Mouse (Mus musculus) liver, postnatal 0 days (tissue): ENCODE results near the gene E2f2.

Source experiments
- CTCF ChIP-seq: sonication (generic); IDR thresholded peaks from 2 replicates; pipeline ENCODE4 v1.5.1; 2016; ENCODE audit warnings: antibody characterized with exemption, low read depth
- EP300 ChIP-seq: IDR thresholded peaks from 2 replicates; pipeline ENCODE4 v1.6.1; 2016; ENCODE audit warnings: antibody characterized with exemption, low read depth, mild to moderate bottlenecking

DNA sequence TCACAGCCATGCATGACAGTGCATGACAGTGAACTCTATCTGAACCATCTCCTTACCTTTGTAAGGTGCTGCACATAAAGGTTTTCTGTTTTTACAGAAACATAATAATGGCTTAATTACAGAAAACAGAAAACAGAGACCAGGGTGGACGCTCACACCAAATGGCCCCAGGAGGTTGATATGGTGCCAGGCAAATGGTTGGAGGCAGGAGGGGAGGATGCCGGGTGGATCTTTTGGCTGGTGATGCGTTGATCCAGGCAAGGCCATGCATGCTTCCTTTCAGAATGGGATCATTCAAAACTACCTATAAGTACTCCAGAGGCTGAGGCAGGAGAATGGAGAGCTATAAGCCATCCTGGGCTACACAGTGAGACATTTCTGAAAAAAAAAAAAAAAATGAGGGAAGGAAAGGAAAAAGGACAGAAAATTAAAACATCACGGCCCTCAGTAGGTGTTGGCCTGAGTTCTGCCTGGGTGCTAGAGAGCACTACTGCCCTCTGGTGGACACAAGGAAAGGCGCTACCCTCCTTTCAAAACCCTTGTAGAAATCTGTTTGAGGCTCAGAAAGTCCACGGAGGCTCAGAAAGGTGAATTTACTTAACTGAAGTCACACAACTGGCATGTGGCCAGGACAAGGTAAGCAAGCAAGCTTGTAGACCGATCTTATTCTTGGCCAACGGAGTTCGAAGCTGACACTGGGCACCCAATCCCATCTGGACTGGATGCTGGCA lies 27.5 kb downstream of the E2f2 start:
- peak; percentile 97 for TF ChIP-seq CTCF
- TF ChIP-seq EP300, result no peak
